Mouse (Mus musculus) layer of hippocampus, adult 9-11 months (tissue): Measurements from ENCODE around the gene Arl5c.

ENCODE experiments used
- DNase-seq: peaks from one replicate; pipeline ENCODE4 v3.0.0; 2022

Arl5c gene

DNA sequence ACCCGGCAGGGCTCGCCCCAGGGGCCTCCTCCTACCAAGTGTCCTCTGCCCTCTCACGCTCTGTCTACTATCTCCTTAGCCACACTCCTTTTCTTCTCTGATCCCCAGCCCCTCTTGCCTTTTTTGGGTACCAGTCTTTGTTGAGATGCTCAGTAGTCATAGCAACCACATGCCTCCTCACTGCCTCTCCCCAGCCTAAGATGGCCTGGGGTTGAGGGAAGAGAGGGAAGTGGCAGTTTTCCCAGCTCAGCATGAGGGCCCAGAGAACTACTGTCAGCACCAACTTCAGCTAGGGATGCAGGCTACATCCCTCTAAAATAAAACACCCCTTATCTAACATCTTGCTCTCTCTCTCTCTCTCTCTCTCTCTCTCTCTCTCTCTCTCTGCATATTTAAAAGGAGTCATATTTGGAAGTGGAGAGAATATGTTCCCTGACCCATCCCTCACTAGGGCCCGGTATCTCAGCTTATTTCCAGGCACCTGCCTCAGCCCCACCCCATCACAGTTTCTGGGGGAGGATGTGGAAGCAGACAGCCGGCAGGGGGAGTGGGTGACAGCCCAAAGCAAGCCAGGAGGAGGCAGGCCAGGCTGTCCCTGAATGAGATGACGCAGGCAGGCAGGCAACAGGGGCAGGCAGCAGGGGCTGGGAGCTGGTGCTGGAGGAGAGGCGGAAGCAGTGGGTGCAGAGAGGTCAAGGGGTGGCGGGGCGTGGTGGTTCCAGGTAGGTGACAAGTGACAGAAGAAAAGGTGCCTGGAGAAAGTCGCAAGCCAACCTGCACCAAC lies 23.1 kb upstream of the Arl5c start:
- peak; percentile 89 for DNase-seq

- no peak for DNase-seq
Measured at GRCm38 (mm10) chr11:98018222-98018621, 22.2 kb upstream of the Arl5c start.

DNA sequence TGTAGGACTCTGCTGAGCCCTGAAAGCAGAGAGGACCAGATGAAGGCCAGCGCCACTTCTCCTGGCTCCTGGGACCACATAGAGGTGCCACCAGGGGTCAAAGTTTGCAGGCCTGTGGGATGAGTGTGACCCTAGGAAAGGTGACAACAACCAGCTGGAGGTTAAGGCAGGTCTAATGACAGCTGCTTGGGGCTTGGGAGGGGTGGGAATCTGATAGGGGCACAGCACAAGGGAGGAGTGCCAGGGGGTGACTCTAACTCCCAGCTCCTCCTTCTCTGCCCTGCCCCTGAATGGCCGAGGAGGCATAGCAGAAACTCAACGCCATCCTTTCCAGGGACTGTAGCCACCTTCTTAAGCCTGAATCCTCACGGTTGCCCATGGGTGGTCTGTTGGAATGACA lies 20.8 kb upstream of the Arl5c start:
- DNase-seq: no peak

GRCm38 (mm10) chr11:98016177-98016576 lies 20.2 kb upstream of the Arl5c start:
- no peak for DNase-seq

- DNase-seq: no peak
Measured at GRCm38 (mm10) chr11:98012831-98013230, 16.9 kb upstream of the Arl5c start.

GRCm38 (mm10) chr11:98011716-98012115 lies 15.7 kb upstream of the Arl5c start:
- DNase-seq: no peak

- DNase-seq: no peak
Measured at GRCm38 (mm10) chr11:98008087-98008486, 12.1 kb upstream of the Arl5c start.

DNA sequence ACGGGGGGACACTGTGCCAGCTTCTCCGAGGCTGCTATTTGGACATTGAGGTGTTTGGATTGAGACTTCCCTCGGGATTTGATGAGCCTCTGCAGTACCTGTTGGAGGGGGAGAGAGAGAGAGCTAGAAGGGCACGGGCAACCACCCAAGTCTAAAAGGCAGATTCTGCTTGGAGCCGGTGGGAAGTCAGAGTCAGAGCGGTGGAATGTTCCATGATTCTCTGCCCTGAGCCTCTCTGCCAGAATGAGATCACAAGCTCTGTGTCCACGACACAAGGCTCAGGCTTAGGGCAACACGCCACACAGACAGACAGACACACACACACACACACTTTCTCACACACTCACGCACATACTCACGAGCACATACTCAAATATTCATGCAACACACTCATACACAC lies 9.7 kb upstream of the Arl5c start:
- DNase-seq: no peak

DNA sequence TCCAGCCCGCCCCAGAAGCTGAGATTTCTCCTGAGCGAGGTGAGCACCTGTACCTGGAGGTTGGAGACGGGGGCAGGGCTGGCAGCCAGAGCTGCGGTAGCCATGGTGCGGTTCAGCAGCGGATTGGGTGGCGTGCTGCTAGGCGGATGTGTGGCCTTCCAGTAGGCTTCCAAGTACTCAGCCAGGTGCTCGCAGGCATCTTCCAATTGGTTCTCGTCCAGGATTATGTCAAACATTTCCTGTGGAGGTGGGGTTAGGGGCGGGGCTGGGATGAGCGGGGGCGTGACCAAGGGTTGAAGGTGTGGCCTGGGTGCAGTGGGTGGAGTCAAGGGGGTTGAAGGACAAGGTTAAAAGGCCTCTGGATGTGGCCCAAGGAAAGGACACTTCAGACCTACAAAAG lies 9.1 kb upstream of the Arl5c start:
- no peak for DNase-seq

GRCm38 (mm10) chr11:98004161-98004560 lies 8.2 kb upstream of the Arl5c start:
- no peak for DNase-seq

DNA sequence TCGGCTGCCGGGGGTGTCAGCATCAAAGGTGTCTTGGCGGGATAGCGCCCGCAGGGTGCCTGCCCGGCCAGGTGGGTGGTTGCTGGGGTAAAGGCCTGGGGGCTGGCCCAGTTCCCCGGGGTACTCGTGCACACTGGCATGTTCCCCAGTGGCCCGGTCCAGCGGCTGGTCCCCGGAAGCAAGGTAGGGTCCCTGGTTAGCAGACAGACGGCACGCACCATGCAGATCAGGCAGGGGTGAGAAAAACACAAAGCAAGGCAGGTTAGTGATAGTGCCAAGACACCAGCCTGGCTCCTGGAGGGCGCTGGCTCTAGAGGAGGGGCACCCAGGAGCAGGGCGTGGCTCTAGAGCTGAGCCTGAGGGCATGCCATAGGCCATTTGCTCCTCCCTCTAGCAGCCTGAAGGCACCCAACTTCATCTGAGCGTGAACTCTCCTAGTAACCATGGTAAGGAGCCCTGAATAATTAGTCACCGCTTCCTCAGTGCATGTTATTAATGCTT lies 7.2 kb upstream of the Arl5c start:
- no peak for DNase-seq

- no peak for DNase-seq
Measured at GRCm38 (mm10) chr11:98002627-98003026, 6.6 kb upstream of the Arl5c start.

DNA sequence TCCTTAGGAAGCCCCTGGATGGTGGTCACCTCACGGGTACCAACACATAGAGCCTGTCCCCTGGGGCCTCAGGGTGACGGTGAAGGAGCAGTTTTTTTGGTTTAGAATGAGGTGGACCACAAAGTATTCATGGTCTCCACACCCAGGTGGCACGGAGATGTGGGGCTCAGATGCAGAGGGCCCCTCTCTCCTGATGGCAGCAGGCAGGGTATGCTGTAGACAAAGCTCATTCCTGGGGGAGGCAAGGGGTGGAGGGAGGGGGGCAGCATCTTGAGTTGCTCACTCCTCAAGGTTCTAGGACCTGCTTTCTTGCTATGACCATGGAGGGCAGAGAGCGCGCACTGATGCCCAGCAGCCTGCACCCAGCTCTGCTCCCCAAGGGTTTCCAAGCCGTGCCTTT lies 6.0 kb upstream of the Arl5c start:
- DNase-seq: no peak

DNA sequence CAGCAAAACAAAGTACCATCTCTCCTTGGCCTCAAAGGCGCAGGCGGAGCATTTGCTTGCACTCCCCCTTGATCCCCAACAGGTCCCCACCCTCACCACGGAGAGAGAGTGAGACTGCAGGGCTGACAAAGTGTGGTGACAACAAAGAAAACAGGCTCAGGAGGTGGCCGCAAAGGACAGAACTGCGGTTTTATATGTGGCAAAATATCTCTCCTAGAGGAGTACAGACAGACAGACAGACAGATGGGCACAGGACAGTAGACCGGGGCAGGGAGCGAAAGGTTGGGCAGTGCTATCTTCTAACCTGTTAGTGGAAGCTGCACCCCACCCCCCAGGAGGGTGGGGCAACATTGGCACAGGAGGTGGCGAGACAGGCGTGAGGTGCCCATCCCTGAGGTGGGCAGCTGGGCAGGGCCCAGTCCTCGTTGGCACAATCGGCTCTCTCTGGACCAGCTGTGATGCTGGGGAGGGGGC lies 5.4 kb upstream of the Arl5c start:
- no peak for DNase-seq

GRCm38 (mm10) chr11:98000378-98001140 lies 4.6 kb upstream of the Arl5c start:
- no peak for DNase-seq

- DNase-seq: no peak
Measured at GRCm38 (mm10) chr11:97999748-98000147, 3.8 kb upstream of the Arl5c start.

DNA sequence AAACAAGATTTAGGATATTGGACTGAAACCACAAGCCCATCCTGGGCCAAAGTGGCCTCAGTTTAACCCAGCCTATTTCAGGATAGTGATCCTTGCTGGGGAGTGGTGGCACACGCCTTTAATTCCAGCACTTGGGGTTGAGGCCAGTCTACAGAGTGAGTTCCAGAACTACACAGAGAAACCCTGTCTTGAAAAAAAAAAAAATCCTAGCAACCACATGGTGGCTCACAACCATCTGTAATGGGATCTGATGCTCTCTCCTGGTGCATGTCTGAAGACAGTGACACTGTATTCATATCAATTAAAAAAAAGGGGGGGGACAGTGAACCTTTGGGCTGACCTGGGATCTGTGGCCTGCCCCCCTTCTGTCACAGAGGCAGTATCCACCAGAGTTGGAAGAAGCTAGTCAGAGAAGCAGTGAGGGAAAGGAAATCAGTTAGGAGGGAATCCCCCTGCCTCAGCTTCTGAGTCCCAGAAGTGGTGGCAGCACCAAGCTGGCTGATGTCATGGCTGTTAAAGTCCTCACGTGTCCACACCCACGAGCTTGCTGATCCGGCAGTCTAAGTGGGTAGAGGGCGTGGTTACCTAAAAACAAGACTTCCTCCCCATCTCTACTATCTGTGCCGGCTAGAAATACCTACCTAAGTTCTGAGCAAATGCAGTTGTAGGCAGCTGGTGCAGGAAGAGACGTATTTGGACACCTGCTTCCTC lies 3.1 kb upstream of the Arl5c start:
- no peak for DNase-seq

- no peak for DNase-seq
Measured at GRCm38 (mm10) chr11:97998074-97998793, 2.3 kb upstream of the Arl5c start.

GRCm38 (mm10) chr11:97997387-97997960 lies 1.5 kb upstream of the Arl5c start:
- DNase-seq: no peak

- no peak for DNase-seq
Measured at GRCm38 (mm10) chr11:97996691-97997090, 710 bp upstream of the Arl5c start.

GRCm38 (mm10) chr11:97994539-97995100 lies 1.4 kb downstream of the Arl5c start:
- DNase-seq: no peak

GRCm38 (mm10) chr11:97988530-97989096 lies 7.4 kb downstream of the Arl5c start:
- DNase-seq: peak; percentile 89
